Comparison of ENCODE assay signal across 2 mouse cellular contexts in the genomic region with DNA sequence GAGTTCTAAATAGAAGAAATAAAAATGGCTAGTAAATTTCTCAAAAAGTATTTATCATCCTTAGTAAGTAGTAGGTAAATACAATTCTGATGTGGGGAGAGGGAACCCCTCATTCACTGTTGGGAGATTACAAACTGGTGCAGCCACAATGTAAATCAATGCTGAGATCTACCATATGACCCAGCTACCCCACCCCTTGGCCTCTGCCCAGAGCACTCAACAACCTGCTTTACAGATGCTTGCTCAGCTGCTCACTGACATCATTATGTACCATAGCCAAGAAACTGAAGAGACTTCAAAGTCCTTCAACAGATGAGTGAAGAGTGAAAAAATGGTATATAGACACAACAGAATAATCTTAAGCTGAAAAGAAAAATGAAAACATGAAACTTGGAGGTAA.
TF ChIP-seq lines count a peak whose summit lies in the region.

No protein-coding gene starts in this region.

TF ChIP-seq in MEL, 35 proteins besides CTCF, POLR2A, EP300 and RAD21:
- TF ChIP-seq ETS1 (IDR thresholded peaks at IDR 0.05; ENCODE audit: low read depth, low read length), result peak; percentile 70; the same call in 1 of the 2 replicates
- TF ChIP-seq ZC3H11A (IDR thresholded peaks at IDR 0.05; ENCODE audit: low read depth, low read length), result no peak
- TF ChIP-seq JUND (IDR thresholded peaks at IDR 0.05; ENCODE audit: low read depth, low read length), result no peak
TF ChIP-seq in MEL: peak in this region for 1.

TF ChIP-seq in myocyte, 11 proteins besides CTCF, POLR2A, EP300 and RAD21:
- TF ChIP-seq REST (IDR thresholded peaks at IDR 0.05; ENCODE audit: insufficient read depth, insufficient read length) (no peak), MYOD1 (IDR thresholded peaks at IDR 0.05; ENCODE audit: control insufficient read depth in 1 of 3, insufficient read length in 2 of 3, low read depth in 2 of 3) (peak in 2 of 3 experiments; percentile 1 to 29)
TF ChIP-seq in myocyte: peak in this region for 1.
